Mouse (Mus musculus) ES-Bruce4 (cell line): ENCODE results near the gene Ankrd11.

Experiments
- CTCF ChIP-seq: IDR thresholded peaks from one replicate; pipeline ENCODE4 v1.8.1; 2011; ENCODE audit warnings: low read depth, low read length
- EP300 ChIP-seq: IDR thresholded peaks from 2 replicates; pipeline ENCODE4 v1.6.1; 2011; ENCODE audit warnings: low read depth, low read length; ENCODE audit not compliant: insufficient read depth
- POLR2A ChIP-seq: IDR thresholded peaks from one replicate; pipeline ENCODE4 v1.8.1; 2011; ENCODE audit warnings: low read length; ENCODE audit not compliant: insufficient read depth

DNA sequence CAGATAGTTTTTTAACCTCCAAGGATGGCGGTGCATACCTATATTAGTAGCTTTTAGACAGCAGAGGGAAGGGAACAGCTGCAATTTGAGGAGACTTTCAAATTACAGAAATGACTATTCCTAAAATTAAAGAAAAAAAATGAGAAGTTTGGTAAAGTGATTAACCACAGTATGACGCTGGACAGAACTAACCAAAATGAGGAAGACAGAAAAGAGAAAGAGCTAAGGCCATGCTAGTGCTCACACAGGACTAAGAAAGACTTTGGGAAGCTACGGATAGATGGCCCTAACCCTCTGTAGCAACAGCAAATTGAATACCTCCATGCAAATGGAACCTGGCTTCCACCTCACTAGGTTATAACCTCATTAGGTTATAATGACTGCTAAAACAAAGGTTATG is 119.1 kb downstream of the Ankrd11 start:
- TF ChIP-seq POLR2A = no peak
- TF ChIP-seq EP300 = no peak
- TF ChIP-seq CTCF = no peak
